Mouse (Mus musculus): ENCODE measurements at regions not wholly inside any gene's neighbourhood (a gene's known extent, or its start where the extent isn't known, plus 50 kb on each side); places are given as distances from the start of the nearest gene placed in this dataset.

GRCm38 (mm10) chr13:64594376-64594775 is 96.8 kb upstream of the Fam240b start:
- Histone ChIP-seq H3K9me3 (replicated peaks) (no peaks in the 10 kb centered on the region), H3K36me3 (no peaks in the 10 kb centered on the region), H3K4me3 (no peak overlapping the region), H3K27me3 (ENCODE audit: low read depth, poor library complexity, severe bottlenecking) (no peaks in the 10 kb centered on the region), H3K4me1 (no peaks in the 10 kb centered on the region), H3K27ac (no peak overlapping the region)
- no peak for DNase-seq (ENCODE audit: low spot score)
- WGBS, result 79% methylated on average over 1 of the region's 1 CpGs

GRCm38 (mm10) chr13:64573711-64574110 is 76.1 kb upstream of the Fam240b start:
- WGBS, result 60% methylated on average over 2 of the region's 2 CpGs
- no peak for DNase-seq (ENCODE audit: low spot score)
- Histone ChIP-seq H3K4me1 (peaks cover 5% of the 10 kb centered on the region; the same call in 1 of the 2 replicates), H3K36me3 (no peaks in the 10 kb centered on the region), H3K27me3 (ENCODE audit: low read depth, poor library complexity, severe bottlenecking) (no peaks in the 10 kb centered on the region), H3K27ac (no peak overlapping the region), H3K9me3 (replicated peaks) (no peaks in the 10 kb centered on the region), H3K4me3 (no peak overlapping the region)

GRCm38 (mm10) chr13:64568876-64569275 is 71.3 kb upstream of the Fam240b start:
- Histone ChIP-seq H3K9me3 (replicated peaks) (no peaks in the 10 kb centered on the region), H3K4me1 (peaks cover 15% of the 10 kb centered on the region), H3K27me3 (ENCODE audit: low read depth, poor library complexity, severe bottlenecking) (no peaks in the 10 kb centered on the region), H3K4me3 (no peak overlapping the region), H3K36me3 (no peaks in the 10 kb centered on the region), H3K27ac (0 out of 2 replicates have a peak overlapping the region, but pooled peaks have one; percentile 5)
- no peak for DNase-seq (ENCODE audit: low spot score)
- 84% methylated on average over 6 of the region's 6 CpGs for WGBS

GRCm38 (mm10) chr13:64566966-64567708 is 69.5 kb upstream of the Fam240b start:
- H3K27me3 ChIP-seq (ENCODE audit: low read depth, poor library complexity, severe bottlenecking), result no peaks in the 10 kb centered on the region
- peaks cover 15% of the 10 kb centered on the region for H3K4me1 ChIP-seq
- DNase-seq (ENCODE audit: low spot score), result no peak
- no peaks in the 10 kb centered on the region for H3K9me3 ChIP-seq (replicated peaks)
- WGBS, result 73% methylated on average over 2 of the region's 2 CpGs
- peak overlapping the region; percentile 61 for H3K27ac ChIP-seq
- H3K36me3 ChIP-seq, result no peaks in the 10 kb centered on the region
- H3K4me3 ChIP-seq, result no peak overlapping the region

- H3K27me3 ChIP-seq (ENCODE audit: low read depth, poor library complexity, severe bottlenecking), result no peaks in the 10 kb centered on the region
- H3K36me3 ChIP-seq, result no peaks in the 10 kb centered on the region
- no peak for DNase-seq (ENCODE audit: low spot score)
- H3K4me3 ChIP-seq, result no peak overlapping the region
- no peaks in the 10 kb centered on the region for H3K9me3 ChIP-seq (replicated peaks)
- no peak overlapping the region for H3K27ac ChIP-seq
- peaks cover 15% of the 10 kb centered on the region for H3K4me1 ChIP-seq
These were observed 68.2 kb upstream of the Fam240b start for GRCm38 (mm10) chr13:64565791-64566190.

All from limb, embryonic 10.5 days (tissue).